In the genomic region with DNA sequence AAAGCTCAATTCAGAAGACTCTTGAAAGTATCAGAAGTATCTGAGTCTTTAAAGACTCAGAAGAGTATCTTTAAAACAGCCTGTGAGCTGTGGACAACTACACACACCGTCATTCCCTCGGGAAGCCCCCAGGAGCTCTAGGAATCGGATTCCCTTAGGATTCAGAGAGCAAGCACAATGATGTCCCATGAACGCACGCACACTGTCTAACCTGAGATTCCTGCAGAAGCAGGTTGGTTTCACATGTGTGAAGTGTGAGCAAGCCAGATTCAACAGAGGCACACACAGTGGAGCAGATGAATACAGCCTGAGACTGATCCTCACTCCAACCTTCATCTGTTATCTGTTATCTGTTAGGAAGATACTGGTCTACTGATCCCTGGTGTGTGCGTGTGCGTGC, we compare ENCODE assay signal across 32 mouse cellular contexts.
DNase-seq lines count a peak whose midpoint lies in the region; ATAC-seq and TF ChIP-seq lines count a peak whose summit lies in the region.
"Had no signal": no experiment of that assay in that cellular context is flagged by ENCODE, and none has a peak within 500 bp of the region (broad histone marks: within the 10 kb centered on the region; RNA-seq: fewer than 3 reads in every experiment).

No protein-coding gene starts in this region.

- peak; percentile 42 for DNase-seq in kidney, adult 2 months
- DNase-seq in ES-CJ7 (ENCODE audit: low read depth, low spot score) (peak; percentile 23), ZHBTc4 (ENCODE audit: low read depth, low spot score) (peak; percentile 74)
- no peak for DNase-seq in retina, postnatal 1 day
- no peak for DNase-seq in lung, postnatal 36 days
- no peak for DNase-seq in embryonic facial prominence, embryonic 10.5 days (ENCODE audit: low spot score)
- DNase-seq: adrenal gland, adult 8-10 months; adrenal gland, postnatal 25 days; B cell, adult 2 months; cerebellum, adult 11-12 months; cerebellum, adult 9-10 months; cerebellum, postnatal 14 days; forebrain, postnatal 0 days; gastrocnemius, adult 2 months; gastrocnemius, postnatal 14 days; heart, adult 18-20 months; heart, postnatal 10 days; heart, postnatal 36 days had no signal

- TF ChIP-seq CTCF in kidney, adult 2 months (conservative IDR thresholded peaks at IDR 0.05; ENCODE audit: insufficient read depth, insufficient read length, low read depth, low read length), result no peak

- no peaks in the 10 kb centered on the region for H3K27me3 ChIP-seq in kidney, adult 2 months (replicated peaks; ENCODE audit: control insufficient read depth, insufficient read depth, low read length)
- no peaks in the 10 kb centered on the region for H3K27me3 ChIP-seq in kidney, embryonic 14.5 days (ENCODE audit: control insufficient read depth, insufficient read depth, low read length)
- H3K27me3 ChIP-seq in embryonic facial prominence, embryonic 10.5 days (replicated peaks; ENCODE audit: low read depth, poor library complexity, severe bottlenecking), result no peaks in the 10 kb centered on the region
- H3K27me3 ChIP-seq: CH12.LX; embryonic facial prominence, embryonic 12.5 days; embryonic facial prominence, embryonic 15.5 days; heart, embryonic 12.5 days; heart, embryonic 15.5 days; Patski had no signal

- H3K9me3 ChIP-seq in kidney, embryonic 14.5 days (ENCODE audit: control insufficient read depth, low read length), result no peaks in the 10 kb centered on the region
- no peaks in the 10 kb centered on the region for H3K9me3 ChIP-seq in embryonic facial prominence, embryonic 10.5 days
- H3K9me3 ChIP-seq: embryonic facial prominence, embryonic 12.5 days; embryonic facial prominence, embryonic 15.5 days; heart, embryonic 12.5 days; heart, embryonic 15.5 days had no signal

- ATAC-seq in kidney, embryonic 14.5 days (ENCODE audit: low FRiP score, low TSS enrichment), result no peak
- ATAC-seq: activated CD4-positive, CD25-positive, alpha-beta regulatory T cell, adult 4 months; forebrain, embryonic 14.5 days; forebrain, postnatal 0 days; hindbrain, postnatal 0 days; inflammation-experienced regulatory T-cells, adult 6 months; Patski had no signal

- no peak overlapping the region for H3K9ac ChIP-seq in kidney, embryonic 14.5 days (ENCODE audit: low read depth, low read length)
- H3K9ac ChIP-seq: embryonic facial prominence, embryonic 12.5 days; embryonic facial prominence, embryonic 15.5 days; forebrain, postnatal 0 days; heart, embryonic 12.5 days; heart, embryonic 15.5 days; hindbrain, embryonic 14.5 days had no signal

- no peak overlapping the region for H3K4me3 ChIP-seq in kidney, adult 2 months (ENCODE audit: insufficient read depth, low read depth, low read length)
- no peak overlapping the region for H3K4me3 ChIP-seq in kidney, embryonic 14.5 days (ENCODE audit: low read length)
- no peak overlapping the region for H3K4me3 ChIP-seq in macrophage (ENCODE audit: inconsistent target)
- no peak overlapping the region for H3K4me3 ChIP-seq in embryonic facial prominence, embryonic 10.5 days
- H3K4me3 ChIP-seq: embryonic facial prominence, embryonic 12.5 days; embryonic facial prominence, embryonic 15.5 days; gastrocnemius, adult 2 months; heart, embryonic 12.5 days; heart, embryonic 15.5 days had no signal

- peaks cover 9% of the 10 kb centered on the region; the same call in 1 of the 2 replicates for H3K4me1 ChIP-seq in kidney, adult 2 months (ENCODE audit: control insufficient read depth, insufficient read depth, low read length)
- H3K4me1 ChIP-seq in kidney, embryonic 14.5 days (ENCODE audit: control insufficient read depth, insufficient read depth, low read length), result peaks cover 9% of the 10 kb centered on the region; the same call in 1 of the 2 replicates
- peaks cover 17% of the 10 kb centered on the region for H3K4me1 ChIP-seq in embryonic facial prominence, embryonic 10.5 days

- H3K36me3 ChIP-seq in kidney, adult 2 months (ENCODE audit: control insufficient read depth, insufficient read depth, low read length), result peaks cover 2% of the 10 kb centered on the region; the same call in 1 of the 2 replicates
- peaks cover 11% of the 10 kb centered on the region; the same call in 1 of the 2 replicates for H3K36me3 ChIP-seq in kidney, embryonic 14.5 days (ENCODE audit: control insufficient read depth, insufficient read depth, low read length)
- peaks cover 20% of the 10 kb centered on the region for H3K36me3 ChIP-seq in macrophage (ENCODE audit: inconsistent target)
- peaks cover 9% of the 10 kb centered on the region for H3K36me3 ChIP-seq in embryonic facial prominence, embryonic 10.5 days (replicated peaks)
- H3K36me3 ChIP-seq: G1E had no signal

- peaks cover 79% of the 10 kb centered on the region; the same call in 1 of the 2 replicates for H3K79me2 ChIP-seq in macrophage (ENCODE audit: inconsistent target)

- no peak overlapping the region for H3K4me2 ChIP-seq in kidney, embryonic 14.5 days (replicated peaks; ENCODE audit: low read depth, low read length)
- H3K4me2 ChIP-seq: embryonic facial prominence, embryonic 12.5 days; embryonic facial prominence, embryonic 15.5 days; heart, embryonic 12.5 days; heart, embryonic 15.5 days; hindbrain, embryonic 14.5 days had no signal

- TF ChIP-seq POLR2A in kidney, adult 2 months (IDR thresholded peaks at IDR 0.05; ENCODE audit: low read depth, low read length), result no peak

- H3K27ac ChIP-seq in kidney, adult 2 months (ENCODE audit: insufficient read depth, low read depth, low read length), result no peak overlapping the region
- no peak overlapping the region for H3K27ac ChIP-seq in kidney, embryonic 14.5 days (ENCODE audit: low read depth, low read length)
- H3K27ac ChIP-seq in macrophage, result peak overlapping the region; percentile 68
- no peak overlapping the region for H3K27ac ChIP-seq in embryonic facial prominence, embryonic 10.5 days (replicated peaks)
- H3K27ac ChIP-seq: embryonic facial prominence, embryonic 12.5 days; embryonic facial prominence, embryonic 15.5 days; gastrocnemius, adult 2 months; heart, embryonic 15.5 days; hindbrain, embryonic 14.5 days; hindbrain, postnatal 0 days had no signal

- WGBS in kidney, adult 2 months, result 88% methylated on average over 7 of the region's 7 CpGs
- WGBS in kidney, embryonic 14.5 days, result 90% methylated on average over 7 of the region's 7 CpGs
- WGBS in macrophage (ENCODE audit: missing documents), result 88% methylated on average over 6 of the region's 7 CpGs
- WGBS in embryonic facial prominence, embryonic 10.5 days, result 93% methylated on average over 7 of the region's 7 CpGs

Comparison
In these comparisons a context has a peak if more than half of its experiments do, and no peak if none do; other contexts are left out.
1. DNase-seq: peak in kidney, adult 2 months (single experiment), ES-CJ7 (single experiment) and ZHBTc4 (single experiment); none in retina, postnatal 1 day (single experiment), lung, postnatal 36 days (single experiment) and embryonic facial prominence, embryonic 10.5 days (single experiment).